Mouse (Mus musculus) stomach, embryonic 15.5 days (tissue): ENCODE measurements around the gene Acad10. TPM values are rescaled to one million over a fixed set of nuclear protein-coding genes. Genes with fewer than 3 reads are reported as not detected.
A peak's percentile ranks its signal among the peaks of the same experiment; 100 is the strongest.
"Not testable (repeated sequence)": the region's sequence is repeated elsewhere in the genome, so short reads cannot be mapped to it uniquely, and the experiment has no call there.

Experiments
- ATAC-seq: fragments of 200-750 bp; cut with Nextera tagmentation; 2 replicates; pipeline ENCODE4 v1.8.0; 2017; ENCODE audit warnings: low read depth, moderate number of reproducible peaks, moderate TSS enrichment; ENCODE audit not compliant: insufficient read depth, low FRiP score
- H3K27ac ChIP-seq: fragments of 300-500 bp; sonication (generic); 2 replicates; pipeline ENCODE4 v1.5.1; 2015; ENCODE audit warnings: mild to moderate bottlenecking, inconsistent platforms
- H3K27me3 ChIP-seq: fragments of 300-500 bp; sonication (generic); replicated peaks from 2 replicates; pipeline ENCODE4 v1.6.1; 2015; ENCODE audit warnings: inconsistent platforms
- H3K36me3 ChIP-seq: fragments of 300-500 bp; sonication (generic); 2 replicates; pipeline ENCODE4 v1.6.1; 2015; ENCODE audit warnings: inconsistent platforms
- H3K4me1 ChIP-seq: fragments of 300-500 bp; sonication (generic); 2 replicates; pipeline ENCODE4 v1.6.1; 2015; ENCODE audit warnings: inconsistent platforms
- H3K4me2 ChIP-seq: fragments of 300-500 bp; sonication (generic); 2 replicates; pipeline ENCODE4 v1.6.1; 2015; ENCODE audit warnings: mild to moderate bottlenecking, inconsistent platforms
- H3K4me3 ChIP-seq: fragments of 300-500 bp; sonication (generic); replicated peaks from 2 replicates; pipeline ENCODE4 v1.5.1; 2015; ENCODE audit warnings: inconsistent platforms
- H3K9ac ChIP-seq: fragments of 300-500 bp; sonication (generic); 2 replicates; pipeline ENCODE4 v1.6.1; 2015; ENCODE audit warnings: inconsistent platforms
- H3K9me3 ChIP-seq: fragments of 300-500 bp; sonication (generic); 2 replicates; pipeline ENCODE4 v1.6.1; 2016; ENCODE audit warnings: inconsistent platforms
- WGBS: fragments of 180-500 bp; shearing (Covaris S2); methylation state at CpG from one replicate; pipeline ENCODE4 v1.1.7; 2015; 5-methylcytosine and 5-hydroxymethylcytosine counted together
- polyA plus RNA-seq: library from polyadenylated mRNA; unstranded; fragments of >200 nt; fragmentation: Nextera tagmentation; extraction: Ambion mirVana; gene quantifications from 2 replicates; pipeline ENCODE4 v1.2.1, GENCODE M21; 2015

Gene Acad10
- polyA plus RNA-seq, 1 experiment from 2014 or later: 3.1 TPM

GRCm38 (mm10) chr5:121686113-121686898 lies 26.0 kb upstream of the Acad10 start:
- ATAC-seq: no peak
- peaks cover 39% of the 10 kb centered on the region for H3K36me3 ChIP-seq
- H3K27me3 ChIP-seq: no peaks in the 10 kb centered on the region
- WGBS: 76% methylated on average over 15 of the region's 15 CpGs
- no peak overlapping the region for H3K4me2 ChIP-seq
- H3K9me3 ChIP-seq: no peaks in the 10 kb centered on the region
- H3K4me3 ChIP-seq: no peak overlapping the region
- no peaks in the 10 kb centered on the region; the same call in 1 of the 2 replicates for H3K4me1 ChIP-seq
- H3K27ac ChIP-seq: no peak overlapping the region
- no peak overlapping the region for H3K9ac ChIP-seq

DNA sequence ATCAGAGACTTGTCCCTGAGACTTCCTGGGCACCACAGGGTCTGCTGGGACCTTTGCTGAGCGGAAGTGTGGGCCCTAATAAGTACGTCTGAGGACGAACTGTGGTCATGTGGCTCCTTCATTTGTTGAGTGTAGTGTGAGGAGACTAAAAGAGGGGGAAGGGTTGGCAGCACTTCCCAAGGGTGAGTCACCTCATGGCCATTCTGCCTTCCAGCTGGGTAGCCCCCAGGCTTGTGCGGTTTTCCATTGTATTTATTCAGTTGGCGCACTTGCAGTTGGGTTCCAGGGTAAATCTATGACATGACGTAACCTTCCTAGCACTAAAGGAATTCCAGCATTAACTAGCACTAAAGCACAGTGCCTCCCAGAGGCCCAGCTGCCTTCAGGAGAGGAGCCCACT lies 25.2 kb upstream of the Acad10 start:
- Histone ChIP-seq H3K27me3 (no peaks in the 10 kb centered on the region), H3K9ac (no peak overlapping the region), H3K4me3 (no peak overlapping the region), H3K4me2 (no peak overlapping the region), H3K36me3 (peaks cover 47% of the 10 kb centered on the region), H3K9me3 (no peaks in the 10 kb centered on the region), H3K27ac (no peak overlapping the region), H3K4me1 (no peaks in the 10 kb centered on the region; the same call in 1 of the 2 replicates)
- WGBS: 82% methylated on average over 6 of the region's 6 CpGs
- no peak for ATAC-seq

- Histone ChIP-seq H3K36me3 (peaks cover 59% of the 10 kb centered on the region), H3K9me3 (no peaks in the 10 kb centered on the region), H3K4me2 (no peak overlapping the region), H3K4me3 (no peak overlapping the region), H3K4me1 (no peaks in the 10 kb centered on the region), H3K27me3 (no peaks in the 10 kb centered on the region), H3K27ac (no peak overlapping the region), H3K9ac (no peak overlapping the region)
- no peak for ATAC-seq
- WGBS: 95% methylated on average over 2 of the region's 2 CpGs
Observed at GRCm38 (mm10) chr5:121682250-121682649, 21.9 kb upstream of the Acad10 start.

DNA sequence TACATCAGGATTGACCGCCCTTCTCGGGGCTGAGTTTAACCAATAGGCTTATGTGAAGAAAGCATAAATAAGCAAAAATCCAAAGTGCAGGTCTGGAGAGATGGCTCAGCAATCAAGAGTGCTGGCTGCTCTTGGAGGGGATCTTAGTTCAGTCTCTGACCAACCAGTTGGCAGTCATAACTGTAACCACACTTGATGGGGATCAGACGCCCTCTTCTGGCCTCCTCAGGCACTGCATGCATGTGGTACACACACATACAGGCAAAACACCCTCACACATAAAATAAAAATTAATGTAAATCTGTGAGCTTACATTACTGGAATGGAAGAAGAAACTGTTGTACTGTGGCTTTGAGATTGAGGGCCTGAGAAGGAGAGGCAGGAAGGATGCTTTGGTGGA lies 10.1 kb upstream of the Acad10 start:
- no peak for ATAC-seq
- WGBS: 78% methylated on average over 3 of the region's 3 CpGs
- no peak overlapping the region for H3K27ac ChIP-seq
- peaks cover 25% of the 10 kb centered on the region for H3K36me3 ChIP-seq
- H3K9ac ChIP-seq: no peak overlapping the region
- no peaks in the 10 kb centered on the region for H3K4me1 ChIP-seq
- H3K4me2 ChIP-seq: no peak overlapping the region
- H3K9me3 ChIP-seq: no peaks in the 10 kb centered on the region
- no peaks in the 10 kb centered on the region for H3K27me3 ChIP-seq
- H3K4me3 ChIP-seq: no peak overlapping the region

DNA sequence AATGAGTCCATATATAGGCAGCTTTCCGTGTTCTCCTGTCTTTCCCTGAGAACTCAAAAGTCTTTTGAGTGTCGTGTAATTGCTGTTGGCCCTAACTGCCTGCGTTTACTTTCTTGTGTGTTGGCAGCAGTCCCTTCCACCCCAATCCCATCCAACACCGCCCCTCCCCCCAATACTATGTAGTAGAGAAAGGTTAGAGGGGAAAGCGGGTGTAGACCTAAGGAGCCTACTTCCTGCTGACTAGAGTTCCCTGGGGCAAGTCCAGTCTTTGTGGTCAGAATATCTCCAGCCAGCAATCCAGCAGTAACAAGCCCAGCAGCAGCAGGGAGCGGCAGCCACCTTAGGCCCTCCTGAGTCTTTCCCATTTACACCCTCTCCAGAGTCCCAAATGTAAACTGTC lies 8.1 kb upstream of the Acad10 start:
- WGBS: 65% methylated on average over 6 of the region's 6 CpGs
- ATAC-seq: no peak
- Histone ChIP-seq H3K4me2 (no peak overlapping the region), H3K4me3 (no peak overlapping the region), H3K9me3 (no peaks in the 10 kb centered on the region), H3K27ac (no peak overlapping the region), H3K27me3 (no peaks in the 10 kb centered on the region), H3K9ac (no peak overlapping the region), H3K36me3 (peaks cover 28% of the 10 kb centered on the region), H3K4me1 (no peaks in the 10 kb centered on the region)

- Histone ChIP-seq H3K4me3 (no peak overlapping the region), H3K36me3 (peaks cover 29% of the 10 kb centered on the region), H3K4me2 (no peak overlapping the region), H3K27ac (no peak overlapping the region), H3K4me1 (no peaks in the 10 kb centered on the region), H3K9me3 (no peaks in the 10 kb centered on the region), H3K9ac (no peak overlapping the region), H3K27me3 (no peaks in the 10 kb centered on the region)
- 82% methylated on average over 4 of the region's 4 CpGs for WGBS
- no peak for ATAC-seq
Observed at GRCm38 (mm10) chr5:121667067-121667466, 6.8 kb upstream of the Acad10 start.

DNA sequence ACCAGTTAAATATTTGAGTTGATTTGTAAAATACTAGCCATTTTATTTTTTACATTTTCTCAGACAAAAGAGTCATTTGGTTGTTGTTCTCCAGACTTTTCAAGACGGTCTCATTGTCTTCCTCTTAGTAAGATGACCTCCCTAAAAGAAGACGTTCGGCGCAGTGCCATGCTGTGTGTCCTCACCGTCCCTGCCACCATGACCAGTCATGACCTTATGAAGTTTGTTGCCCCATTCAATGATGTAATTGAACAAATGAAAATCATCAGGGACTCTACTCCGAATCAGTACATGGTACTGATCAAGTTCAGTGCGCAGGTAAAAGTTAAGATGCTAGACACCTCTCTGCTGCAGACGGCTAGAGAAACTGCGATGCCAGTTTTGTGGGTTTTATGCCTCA lies 4.7 kb upstream of the Acad10 start:
- Histone ChIP-seq H3K27ac (no peak overlapping the region), H3K4me2 (no peak overlapping the region), H3K4me1 (peaks cover 11% of the 10 kb centered on the region), H3K9ac (no peak overlapping the region), H3K36me3 (peaks cover 21% of the 10 kb centered on the region; the same call in 1 of the 2 replicates), H3K27me3 (no peaks in the 10 kb centered on the region), H3K9me3 (no peaks in the 10 kb centered on the region), H3K4me3 (no peak overlapping the region)
- WGBS: 93% methylated on average over 9 of the region's 9 CpGs
- no peak for ATAC-seq

DNA sequence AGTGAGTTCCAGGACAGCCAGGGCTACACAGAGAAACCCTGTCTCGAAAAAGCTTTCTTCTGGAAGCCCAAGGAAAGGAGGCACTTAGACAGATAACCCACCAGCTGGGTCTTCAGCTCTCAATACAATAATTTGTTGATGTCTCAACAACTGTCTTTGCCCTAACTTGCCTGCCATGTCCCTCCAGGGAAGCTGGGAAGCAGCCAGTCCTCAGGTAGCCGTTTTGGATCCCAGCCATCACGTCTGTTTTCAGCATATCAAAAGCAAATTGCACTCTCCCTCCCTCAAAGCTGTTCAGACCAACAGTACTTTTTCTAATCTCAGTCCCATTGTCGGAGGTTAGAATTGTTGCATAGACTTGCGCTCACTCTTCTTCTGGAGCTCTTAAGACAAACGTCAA lies 3.8 kb upstream of the Acad10 start:
- Histone ChIP-seq H3K4me1 (peaks cover 11% of the 10 kb centered on the region), H3K9ac (no peak overlapping the region), H3K27me3 (no peaks in the 10 kb centered on the region), H3K4me2 (no peak overlapping the region), H3K27ac (no peak overlapping the region), H3K36me3 (peaks cover 15% of the 10 kb centered on the region; the same call in 1 of the 2 replicates), H3K4me3 (no peak overlapping the region), H3K9me3 (no peaks in the 10 kb centered on the region)
- ATAC-seq: no peak
- 91% methylated on average over 6 of the region's 6 CpGs for WGBS

DNA sequence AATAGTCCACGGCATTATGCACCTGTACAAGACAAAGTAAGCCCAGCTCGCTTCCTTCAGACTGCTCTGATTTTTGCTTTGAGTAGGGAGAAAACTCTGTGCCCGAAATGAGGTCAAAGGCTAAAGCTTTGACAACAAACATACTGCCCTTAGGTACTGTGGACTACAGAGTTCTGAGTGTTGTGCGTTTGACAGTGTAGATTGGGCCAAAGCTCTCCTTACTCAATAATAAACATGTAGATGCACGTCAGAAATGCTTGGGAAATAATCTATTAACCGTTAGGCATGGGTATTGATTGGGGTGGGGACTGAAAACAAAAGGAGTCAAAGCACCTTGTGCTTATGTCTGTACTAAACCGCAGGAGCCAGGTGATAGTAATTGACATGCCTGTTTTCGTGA lies 3.1 kb upstream of the Acad10 start:
- Histone ChIP-seq H3K4me2 (no peak overlapping the region), H3K27ac (no peak overlapping the region), H3K4me3 (no peak overlapping the region), H3K9me3 (no peaks in the 10 kb centered on the region), H3K4me1 (peaks cover 11% of the 10 kb centered on the region), H3K27me3 (no peaks in the 10 kb centered on the region), H3K36me3 (peaks cover 14% of the 10 kb centered on the region; the same call in 1 of the 2 replicates), H3K9ac (no peak overlapping the region)
- ATAC-seq: no peak
- 80% methylated on average over 8 of the region's 8 CpGs for WGBS

GRCm38 (mm10) chr5:121661494-121661893 lies 1.2 kb upstream of the Acad10 start:
- 75% methylated on average over 5 of the region's 5 CpGs for WGBS
- H3K9ac ChIP-seq: peak overlapping the region; percentile 92
- no peaks in the 10 kb centered on the region for H3K9me3 ChIP-seq
- H3K4me3 ChIP-seq: peak overlapping the region; percentile 97
- H3K27ac ChIP-seq: no peak overlapping the region
- H3K27me3 ChIP-seq: no peaks in the 10 kb centered on the region
- peak overlapping the region; percentile 86 for H3K4me2 ChIP-seq
- ATAC-seq: no peak
- H3K36me3 ChIP-seq: peaks cover 14% of the 10 kb centered on the region; the same call in 1 of the 2 replicates
- peaks cover 11% of the 10 kb centered on the region for H3K4me1 ChIP-seq

DNA sequence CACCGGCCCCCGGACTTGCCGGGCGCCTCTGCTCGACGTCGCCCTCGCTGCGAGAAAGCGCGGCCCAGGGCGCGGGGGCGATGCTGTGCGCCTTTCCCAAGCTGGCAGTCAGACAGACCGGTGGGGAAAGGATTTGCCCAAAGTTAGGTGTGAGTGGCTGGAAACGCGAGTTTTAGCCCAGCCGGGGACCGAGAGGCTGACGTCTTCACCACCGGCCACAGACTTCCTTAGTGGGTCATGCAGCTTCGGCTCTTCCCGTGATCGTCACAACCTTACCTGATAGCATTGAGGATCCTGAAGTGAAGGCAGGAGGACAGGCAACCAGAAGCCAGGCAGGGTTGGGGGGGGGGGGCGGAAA lies 562 bp upstream of the Acad10 start:
- no peak for ATAC-seq
- peak overlapping the region; percentile 64 for H3K27ac ChIP-seq
- peaks cover 10% of the 10 kb centered on the region; the same call in 1 of the 2 replicates for H3K36me3 ChIP-seq
- peak overlapping the region; percentile 92 for H3K9ac ChIP-seq
- WGBS: under 1% methylated on average over 26 of the region's 26 CpGs
- H3K4me2 ChIP-seq: peak overlapping the region; percentile 86
- no peaks in the 10 kb centered on the region for H3K27me3 ChIP-seq
- no peaks in the 10 kb centered on the region for H3K9me3 ChIP-seq
- peak overlapping the region; percentile 97 for H3K4me3 ChIP-seq
- H3K4me1 ChIP-seq: peaks cover 11% of the 10 kb centered on the region

DNA sequence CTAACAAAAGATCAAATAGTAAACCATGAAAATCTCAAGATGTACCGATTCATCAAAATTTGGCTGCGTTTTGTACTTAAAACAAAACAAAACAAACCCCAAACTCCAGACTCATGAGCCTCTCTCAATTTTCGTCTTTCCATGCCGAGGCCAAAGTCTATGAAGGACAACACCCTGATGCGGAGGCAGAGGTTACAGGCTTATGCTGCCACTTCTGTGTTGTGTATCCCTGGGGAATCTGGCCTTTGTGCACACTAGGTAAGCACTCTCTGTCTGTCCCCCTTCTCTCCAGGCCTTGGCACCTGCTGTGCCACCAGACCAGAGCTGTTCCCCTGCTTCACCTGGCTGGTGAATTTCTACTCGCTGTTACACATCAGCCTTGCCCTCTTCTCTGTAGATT lies 2.7 kb downstream of the Acad10 start:
- not testable (repeated sequence) for H3K36me3 ChIP-seq, ATAC-seq, H3K27ac ChIP-seq, H3K4me3 ChIP-seq, H3K27me3 ChIP-seq, H3K4me2 ChIP-seq, H3K9ac ChIP-seq, H3K9me3 ChIP-seq
- 84% methylated on average over 6 of the region's 6 CpGs for WGBS
- H3K4me1 ChIP-seq: peaks cover 11% of the 10 kb centered on the region
